Mouse (Mus musculus) megakaryocyte-erythroid progenitor cell, adult 5-6 weeks (primary cell): Measurements from ENCODE around the gene Gba. TPM values are rescaled to one million over a fixed set of nuclear protein-coding genes. Genes with fewer than 3 reads are reported as not detected.

ENCODE experiments used
- total RNA-seq, 2 experiments: library from RNA; stranded (forward) in 1 of 2; stranded (reverse) in 1 of 2; fragments of 200-1000, 215-1000 nt in 1 of 2; fragments of >200 nt in 1 of 2; fragmentation: Nextera tagmentation in 1 of 2; gene quantifications; 2 replicates each; pipeline ENCODE4 v1.2.3; 2014 to 2017

Gba gene
- total RNA-seq, 2 experiments from 2014 or later, result 36.5 to 39.6 TPM

Other genes starting within 250 kb of the Gba start
- gene Rusc1, start 109.6 kb upstream of the Gba start, total RNA-seq (2014; fragmentation: Nextera tagmentation), result 8.0 and 13.7 TPM in 2 replicates
- gene Rusc1, start 109.6 kb upstream of the Gba start, total RNA-seq (2017), result 5.8 and 8.9 TPM in 2 replicates
- gene Gm43738, start 101.8 kb upstream of the Gba start, total RNA-seq (2014; fragmentation: Nextera tagmentation), result not detected in 2 replicates
- gene Gm43738, start 101.8 kb upstream of the Gba start, total RNA-seq (2017), result not detected in 2 replicates
- 53.1 and 60.3 TPM in 2 replicates for gene Fdps, start 101.0 kb upstream of the Gba start, total RNA-seq (2014; fragmentation: Nextera tagmentation)
- gene Fdps, start 101.0 kb upstream of the Gba start, total RNA-seq (2017), result 102 and 125 TPM in 2 replicates
- 213 and 235 TPM in 2 replicates for gene Pklr, start 66.8 kb upstream of the Gba start, total RNA-seq (2014; fragmentation: Nextera tagmentation)
- gene Pklr, start 66.8 kb upstream of the Gba start, total RNA-seq (2017), result 157 and 170 TPM in 2 replicates
- gene Hcn3, start 42.7 kb upstream of the Gba start, total RNA-seq (2014; fragmentation: Nextera tagmentation), result 1.5 and 1.6 TPM in 2 replicates
- gene Hcn3, start 42.7 kb upstream of the Gba start, total RNA-seq (2017), result 1.4 and 2.5 TPM in 2 replicates
- 72.3 and 88.0 TPM in 2 replicates for gene Clk2, start 38.1 kb upstream of the Gba start, total RNA-seq (2014; fragmentation: Nextera tagmentation)
- 46.6 and 69.3 TPM in 2 replicates for gene Clk2, start 38.1 kb upstream of the Gba start, total RNA-seq (2017)
- 86.7 and 129 TPM in 2 replicates for gene Scamp3, start 25.5 kb upstream of the Gba start, total RNA-seq (2014; fragmentation: Nextera tagmentation)
- gene Scamp3, start 25.5 kb upstream of the Gba start, total RNA-seq (2017), result 32.8 and 34.8 TPM in 2 replicates
- gene Fam189b, start 19.8 kb upstream of the Gba start, total RNA-seq (2014; fragmentation: Nextera tagmentation), result 28.1 and 39.1 TPM in 2 replicates
- 6.9 and 13.7 TPM in 2 replicates for gene Fam189b, start 19.8 kb upstream of the Gba start, total RNA-seq (2017)
- gene Thbs3, start 12.3 kb downstream of the Gba start, total RNA-seq (2014; fragmentation: Nextera tagmentation), result 4.0 TPM in 1 of 2 replicates, not detected in the other
- gene Thbs3, start 12.3 kb downstream of the Gba start, total RNA-seq (2017), result 0.57 and 1.7 TPM in 2 replicates
- 114 and 122 TPM in 2 replicates for gene Mtx1, start 24.2 kb downstream of the Gba start, total RNA-seq (2014; fragmentation: Nextera tagmentation)
- 68.1 and 92.8 TPM in 2 replicates for gene Mtx1, start 24.2 kb downstream of the Gba start, total RNA-seq (2017)
- gene Muc1, start 26.1 kb downstream of the Gba start, total RNA-seq (2014; fragmentation: Nextera tagmentation), result not detected in 2 replicates
- not detected in 2 replicates for gene Muc1, start 26.1 kb downstream of the Gba start, total RNA-seq (2017)
- gene Krtcap2, start 43.0 kb downstream of the Gba start, total RNA-seq (2014; fragmentation: Nextera tagmentation), result 127 and 147 TPM in 2 replicates
- gene Krtcap2, start 43.0 kb downstream of the Gba start, total RNA-seq (2017), result 119 and 124 TPM in 2 replicates
- gene Trim46, start 43.4 kb downstream of the Gba start, total RNA-seq (2014; fragmentation: Nextera tagmentation), result not detected in 2 replicates
- gene Trim46, start 43.4 kb downstream of the Gba start, total RNA-seq (2017), result not detected in 2 replicates
- 44.2 and 75.7 TPM in 2 replicates for gene Dpm3, start 56.4 kb downstream of the Gba start, total RNA-seq (2014; fragmentation: Nextera tagmentation)
- 30.1 and 90.9 TPM in 2 replicates for gene Dpm3, start 56.4 kb downstream of the Gba start, total RNA-seq (2017)
- gene Slc50a1, start 67.6 kb downstream of the Gba start, total RNA-seq (2014; fragmentation: Nextera tagmentation), result 35.4 and 66.5 TPM in 2 replicates
- 31.4 and 50.3 TPM in 2 replicates for gene Slc50a1, start 67.6 kb downstream of the Gba start, total RNA-seq (2017)
- not detected in 2 replicates for gene Efna1, start 78.2 kb downstream of the Gba start, total RNA-seq (2014; fragmentation: Nextera tagmentation)
- not detected in 2 replicates for gene Efna1, start 78.2 kb downstream of the Gba start, total RNA-seq (2017)
- not detected in 2 replicates for gene Efna3, start 120.0 kb downstream of the Gba start, total RNA-seq (2014; fragmentation: Nextera tagmentation)
- gene Efna3, start 120.0 kb downstream of the Gba start, total RNA-seq (2017), result not detected in 2 replicates
- 0.30 TPM in 1 of 2 replicates, not detected in the other for gene Efna4, start 135.1 kb downstream of the Gba start, total RNA-seq (2014; fragmentation: Nextera tagmentation)
- gene Efna4, start 135.1 kb downstream of the Gba start, total RNA-seq (2017), result 0.30 TPM in 1 of 2 replicates, not detected in the other
- 7.4 and 11.4 TPM in 2 replicates for gene Adam15, start 147.1 kb downstream of the Gba start, total RNA-seq (2014; fragmentation: Nextera tagmentation)
- gene Adam15, start 147.1 kb downstream of the Gba start, total RNA-seq (2017), result 2.3 and 6.4 TPM in 2 replicates
- gene Dcst2, start 159.0 kb downstream of the Gba start, total RNA-seq (2014; fragmentation: Nextera tagmentation), result not detected in 2 replicates
- gene Dcst2, start 159.0 kb downstream of the Gba start, total RNA-seq (2017), result not detected in 2 replicates
- not detected in 2 replicates for gene Dcst1, start 162.3 kb downstream of the Gba start, total RNA-seq (2014; fragmentation: Nextera tagmentation)
- not detected in 2 replicates for gene Dcst1, start 162.3 kb downstream of the Gba start, total RNA-seq (2017)
- gene Zbtb7b, start 191.8 kb downstream of the Gba start, total RNA-seq (2014; fragmentation: Nextera tagmentation), result 5.0 and 6.6 TPM in 2 replicates
- gene Zbtb7b, start 191.8 kb downstream of the Gba start, total RNA-seq (2017), result 7.3 and 11.5 TPM in 2 replicates
- gene Lenep, start 199.9 kb downstream of the Gba start, total RNA-seq (2014; fragmentation: Nextera tagmentation), result 3.5 and 3.6 TPM in 2 replicates
- gene Lenep, start 199.9 kb downstream of the Gba start, total RNA-seq (2017), result not detected in 2 replicates
- 24.8 and 27.7 TPM in 2 replicates for gene Flad1, start 208.9 kb downstream of the Gba start, total RNA-seq (2014; fragmentation: Nextera tagmentation)
- gene Flad1, start 208.9 kb downstream of the Gba start, total RNA-seq (2017), result 10.7 and 12.6 TPM in 2 replicates
- gene Cks1b, start 215.5 kb downstream of the Gba start, total RNA-seq (2014; fragmentation: Nextera tagmentation), result 185 and 237 TPM in 2 replicates
- gene Cks1b, start 215.5 kb downstream of the Gba start, total RNA-seq (2017), result 127 and 184 TPM in 2 replicates
- 95.9 and 113 TPM in 2 replicates for gene Shc1, start 215.5 kb downstream of the Gba start, total RNA-seq (2014; fragmentation: Nextera tagmentation)
- gene Shc1, start 215.5 kb downstream of the Gba start, total RNA-seq (2017), result 40.2 and 68.5 TPM in 2 replicates
- gene Pygo2, start 227.3 kb downstream of the Gba start, total RNA-seq (2014; fragmentation: Nextera tagmentation), result 38.5 and 42.2 TPM in 2 replicates
- gene Pygo2, start 227.3 kb downstream of the Gba start, total RNA-seq (2017), result 9.6 and 19.9 TPM in 2 replicates
- gene Pbxip1, start 233.8 kb downstream of the Gba start, total RNA-seq (2014; fragmentation: Nextera tagmentation), result 7.5 and 8.2 TPM in 2 replicates
- gene Pbxip1, start 233.8 kb downstream of the Gba start, total RNA-seq (2017), result 14.6 and 30.4 TPM in 2 replicates